Mouse (Mus musculus) midbrain, embryonic 14.5 days (tissue): ENCODE measurements around the gene Herpud1. TPM values are rescaled to one million over a fixed set of nuclear protein-coding genes. Genes with fewer than 3 reads are reported as not detected.
A peak's percentile ranks its signal among the peaks of the same experiment; 100 is the strongest.

Source experiments
- ATAC-seq: fragments of 200-750 bp; cut with Nextera tagmentation; 2 replicates; pipeline ENCODE4 v1.8.0; 2017; ENCODE audit warnings: moderate number of reproducible peaks, moderate library complexity; ENCODE audit not compliant: low FRiP score, low TSS enrichment
- DNase-seq: peaks from one replicate; pipeline ENCODE4 v3.0.0-alpha.2; 2015
- H3K27ac ChIP-seq: fragments of 300-500 bp; sonication (generic); replicated peaks from 2 replicates; pipeline ENCODE4 v1.5.1; 2014; ENCODE audit warnings: mild to moderate bottlenecking, low read depth, low read length, moderate library complexity
- H3K27me3 ChIP-seq: fragments of 300-500 bp; sonication (generic); 2 replicates; pipeline ENCODE4 v1.6.1; 2014; ENCODE audit warnings: low read length, control low read depth, mixed read lengths; ENCODE audit not compliant: control insufficient read depth, insufficient read depth
- H3K36me3 ChIP-seq: fragments of 300-500 bp; sonication (generic); 2 replicates; pipeline ENCODE4 v1.6.1; 2014; ENCODE audit warnings: low read length, control low read depth; ENCODE audit not compliant: control insufficient read depth, insufficient read depth
- H3K4me1 ChIP-seq: fragments of 300-500 bp; sonication (generic); 2 replicates; pipeline ENCODE4 v1.6.1; 2014; ENCODE audit warnings: mild to moderate bottlenecking, antibody characterized with exemption, low read length, control low read depth; ENCODE audit not compliant: control insufficient read depth, insufficient read depth
- H3K4me2 ChIP-seq: fragments of 300-500 bp; sonication (generic); 2 replicates; pipeline ENCODE4 v1.6.1; 2014; ENCODE audit warnings: mild to moderate bottlenecking, low read length, moderate library complexity
- H3K4me3 ChIP-seq: fragments of 300-500 bp; sonication (generic); replicated peaks from 2 replicates; pipeline ENCODE4 v1.5.1; 2014; ENCODE audit warnings: low read depth, low read length
- H3K9ac ChIP-seq: fragments of 300-500 bp; sonication (generic); replicated peaks from 2 replicates; pipeline ENCODE4 v1.6.1; 2014; ENCODE audit warnings: mild to moderate bottlenecking, low read length, moderate library complexity
- H3K9me3 ChIP-seq: fragments of 300-500 bp; sonication (generic); 2 replicates; pipeline ENCODE4 v1.6.1; 2016; ENCODE audit warnings: low read length, control low read depth, mixed read lengths; ENCODE audit not compliant: control insufficient read depth
- WGBS: fragments of 180-500 bp; shearing (Covaris S2); extraction: QIAGEN DNeasy Blood & Tissue Kit; methylation state at CpG from one replicate; pipeline ENCODE4 v1.1.7; 2014; 5-methylcytosine and 5-hydroxymethylcytosine counted together
- polyA plus RNA-seq: library from polyadenylated mRNA; unstranded; fragments of >200 nt; fragmentation: Nextera tagmentation; extraction: Ambion mirVana; gene quantifications from 2 replicates; pipeline ENCODE4 v1.2.1, GENCODE M21; 2014

The Herpud1 gene
- polyA plus RNA-seq, 1 experiment from 2014 or later: 72.2 TPM

DNA sequence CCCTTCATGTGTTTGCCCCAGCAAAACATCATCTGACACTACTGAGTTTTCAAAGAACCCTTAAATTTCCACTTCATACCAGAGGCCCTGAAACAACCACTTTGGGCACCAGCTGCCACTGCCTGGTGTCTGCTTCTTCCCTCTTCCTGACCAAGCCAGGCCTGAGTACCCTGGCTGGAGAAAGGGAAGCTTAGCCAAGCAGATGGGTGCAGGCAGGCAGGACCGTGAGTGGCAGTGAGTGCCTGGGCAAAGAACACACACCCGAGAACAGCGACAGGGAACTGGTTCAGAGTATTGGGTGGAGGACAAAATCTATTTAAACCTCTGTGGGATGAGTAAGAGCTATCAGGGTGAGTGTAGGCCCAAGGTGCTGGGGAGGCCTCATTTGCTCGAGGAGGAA is 42.2 kb downstream of the Herpud1 start:
- Histone ChIP-seq H3K27me3 (peaks cover under 1% of the 10 kb centered on the region; the same call in 1 of the 2 replicates), H3K9ac (no peak overlapping the region), H3K4me2 (no peak overlapping the region), H3K36me3 (no peaks in the 10 kb centered on the region), H3K27ac (no peak overlapping the region), H3K4me1 (no peaks in the 10 kb centered on the region), H3K9me3 (no peaks in the 10 kb centered on the region), H3K4me3 (no peak overlapping the region)
- no peak for DNase-seq
- WGBS: 81% methylated on average over 4 of the region's 4 CpGs
- no peak for ATAC-seq

DNA sequence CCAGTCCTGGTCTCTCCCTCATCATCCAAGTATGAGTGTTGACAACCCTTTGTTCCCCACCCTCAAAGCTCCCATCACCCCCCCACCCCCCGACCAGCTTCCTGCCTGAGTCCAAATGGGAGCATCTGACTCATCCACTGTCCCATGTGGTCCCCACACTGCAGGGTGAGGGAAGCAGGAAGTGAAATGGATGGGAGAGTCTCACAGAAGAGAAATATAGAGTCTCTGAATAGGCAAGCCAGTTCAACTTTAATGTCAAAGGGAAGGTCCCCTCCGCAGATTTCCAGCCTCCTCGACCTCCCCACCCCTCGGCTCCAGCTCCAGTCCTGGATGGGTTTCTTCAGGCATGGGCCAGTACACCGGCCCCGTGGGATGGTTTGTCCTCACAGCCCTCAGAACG is 43.1 kb downstream of the Herpud1 start:
- Histone ChIP-seq H3K9me3 (no peaks in the 10 kb centered on the region), H3K4me1 (no peaks in the 10 kb centered on the region), H3K4me2 (no peak overlapping the region), H3K27ac (no peak overlapping the region), H3K4me3 (no peak overlapping the region), H3K9ac (no peak overlapping the region), H3K36me3 (no peaks in the 10 kb centered on the region), H3K27me3 (peaks cover 7% of the 10 kb centered on the region; the same call in 1 of the 2 replicates)
- WGBS: 82% methylated on average over 7 of the region's 7 CpGs
- ATAC-seq (no peak), DNase-seq (no peak)

DNA sequence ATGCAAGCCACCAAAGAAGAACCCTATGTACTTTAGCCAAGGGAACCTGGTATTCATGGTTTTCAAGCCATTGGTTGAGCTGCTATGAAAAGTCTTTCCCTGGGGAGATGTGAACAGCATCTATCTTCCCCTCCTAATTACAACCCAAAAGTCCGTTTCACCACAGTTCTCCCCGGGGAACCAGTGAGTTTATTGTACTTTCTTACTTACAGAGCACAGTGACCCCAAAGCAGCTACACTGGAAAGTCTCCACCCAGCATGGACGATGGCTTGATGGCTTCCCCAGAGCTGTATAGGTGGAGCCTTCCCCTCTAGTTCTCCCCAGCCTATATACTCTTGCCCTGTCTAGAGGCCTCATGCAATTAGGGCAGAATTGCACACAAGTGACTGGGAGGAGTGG is 46.0 kb downstream of the Herpud1 start:
- Histone ChIP-seq H3K9ac (no peak overlapping the region), H3K4me2 (no peak overlapping the region), H3K27ac (no peak overlapping the region), H3K4me1 (no peaks in the 10 kb centered on the region), H3K9me3 (no peaks in the 10 kb centered on the region), H3K4me3 (no peak overlapping the region), H3K36me3 (no peaks in the 10 kb centered on the region), H3K27me3 (peaks cover 7% of the 10 kb centered on the region; the same call in 1 of the 2 replicates)
- 77% methylated on average over 3 of the region's 3 CpGs for WGBS
- DNase-seq (no peak), ATAC-seq (no peak)

DNA sequence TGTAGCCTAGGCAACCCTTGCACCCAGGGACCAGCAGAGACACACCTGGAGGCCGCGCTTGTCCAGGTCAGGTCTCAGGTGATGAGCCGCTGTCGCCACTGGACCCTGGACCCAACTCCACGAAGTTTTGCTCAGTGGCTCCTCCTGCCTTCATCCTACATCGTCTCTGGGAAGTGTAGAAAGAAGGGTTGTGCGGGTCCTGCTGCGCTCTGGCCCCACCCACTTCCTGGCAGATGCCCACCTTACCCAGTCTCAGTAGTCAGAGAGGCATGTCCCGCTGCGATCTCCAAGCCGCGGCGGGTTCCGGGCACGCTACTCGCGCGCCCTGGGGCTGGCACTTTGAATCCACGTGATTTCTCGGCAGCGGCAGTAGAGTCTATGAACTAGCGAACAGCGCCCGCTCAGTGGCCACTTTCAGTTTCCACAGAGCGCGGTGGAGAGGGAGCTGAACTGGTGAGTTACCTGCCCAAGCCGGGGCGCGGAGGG is 47.8 kb downstream of the Herpud1 start, which contains the start of gene Nlrc5:
Gene Nlrc5, plus strand, starts transcription at position 376 of the 486 bp plus-strand sequence.
- H3K4me3 ChIP-seq: peak within 1 kb of the TSS; percentile 34
- H3K4me1 ChIP-seq: no peaks in the 10 kb centered on the region
- H3K9ac ChIP-seq: no peak within 1 kb of the TSS; the same call in 1 of the 2 replicates
- no peaks in the 10 kb centered on the region for H3K9me3 ChIP-seq
- WGBS: 2% methylated on average over 29 of the region's 29 CpGs
- no peak within 1 kb of the TSS for H3K27ac ChIP-seq
- H3K4me2 ChIP-seq: peak within 1 kb of the TSS; percentile 68
- no peaks in the 10 kb centered on the region for H3K36me3 ChIP-seq
- ATAC-seq: no peak
- peaks cover 7% of the 10 kb centered on the region; the same call in 1 of the 2 replicates for H3K27me3 ChIP-seq
- DNase-seq: peak; percentile 76

DNA sequence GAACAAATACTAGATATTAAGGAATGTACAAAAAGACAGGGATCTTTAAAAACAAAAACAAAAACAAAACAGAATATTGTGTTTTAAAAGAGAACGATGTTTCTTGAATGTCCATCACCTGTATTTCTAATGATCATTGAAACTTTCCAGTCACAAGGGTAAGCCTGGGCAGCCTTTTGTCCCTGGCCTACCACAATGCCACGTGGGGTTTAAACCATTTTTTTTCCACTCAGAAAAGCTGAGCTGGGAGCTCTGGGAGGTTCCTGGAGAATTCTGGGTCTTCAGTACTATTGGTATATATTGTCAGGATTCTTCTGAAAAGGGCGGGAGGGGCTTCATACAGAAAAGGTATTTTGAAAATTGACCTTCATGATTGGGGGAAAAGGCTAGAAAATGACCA is 48.7 kb downstream of the Herpud1 start:
- peaks cover 7% of the 10 kb centered on the region; the same call in 1 of the 2 replicates for H3K27me3 ChIP-seq
- ATAC-seq: no peak
- no peaks in the 10 kb centered on the region for H3K9me3 ChIP-seq
- 78% methylated on average over 3 of the region's 3 CpGs for WGBS
- no peaks in the 10 kb centered on the region for H3K36me3 ChIP-seq
- H3K4me3 ChIP-seq: no peak overlapping the region
- no peaks in the 10 kb centered on the region for H3K4me1 ChIP-seq
- no peak overlapping the region for H3K4me2 ChIP-seq
- DNase-seq: no peak
- H3K27ac ChIP-seq: no peak overlapping the region
- H3K9ac ChIP-seq: no peak overlapping the region

DNA sequence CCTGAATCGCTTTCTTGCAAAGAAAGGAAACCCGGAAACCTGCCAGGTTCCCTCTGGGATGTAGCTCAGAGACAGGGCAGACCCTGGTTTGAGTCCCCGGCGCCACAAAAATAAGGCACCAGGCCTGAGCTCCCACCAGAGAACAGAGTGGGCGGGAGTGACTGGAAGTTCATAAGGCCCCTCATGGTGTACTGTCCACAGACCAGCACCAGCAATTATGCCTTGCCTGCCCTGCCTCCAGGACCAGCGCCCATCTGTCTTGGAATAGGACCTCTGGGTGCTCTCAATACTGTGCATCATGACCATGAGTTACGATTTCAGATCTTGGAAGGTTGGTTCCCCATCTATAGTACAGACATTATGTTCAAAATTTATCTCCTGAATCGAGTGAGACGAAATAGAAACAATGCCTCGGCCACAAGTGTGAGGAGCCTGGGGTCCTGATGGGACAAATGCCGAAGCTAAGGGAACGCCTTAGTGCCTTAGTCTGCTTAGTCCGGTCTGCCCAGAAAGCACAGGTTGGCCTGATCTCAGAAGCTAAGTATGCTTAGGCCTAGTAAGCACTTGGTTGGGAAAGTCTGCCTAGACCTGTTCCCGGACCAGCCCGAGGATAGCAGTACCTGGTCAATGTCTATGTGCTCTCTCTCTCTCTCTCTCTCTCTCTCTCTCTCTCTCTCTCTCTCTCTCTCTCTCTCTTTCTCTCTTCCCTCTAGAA is 49.3 kb downstream of the Herpud1 start:
- Histone ChIP-seq H3K36me3 (no peaks in the 10 kb centered on the region), H3K4me1 (no peaks in the 10 kb centered on the region), H3K27me3 (peaks cover 7% of the 10 kb centered on the region; the same call in 1 of the 2 replicates), H3K4me2 (no peak overlapping the region), H3K4me3 (no peak overlapping the region), H3K9ac (no peak overlapping the region), H3K27ac (no peak overlapping the region), H3K9me3 (no peaks in the 10 kb centered on the region)
- WGBS: 93% methylated on average over 15 of the region's 15 CpGs
- DNase-seq (no peak), ATAC-seq (no peak)

DNA sequence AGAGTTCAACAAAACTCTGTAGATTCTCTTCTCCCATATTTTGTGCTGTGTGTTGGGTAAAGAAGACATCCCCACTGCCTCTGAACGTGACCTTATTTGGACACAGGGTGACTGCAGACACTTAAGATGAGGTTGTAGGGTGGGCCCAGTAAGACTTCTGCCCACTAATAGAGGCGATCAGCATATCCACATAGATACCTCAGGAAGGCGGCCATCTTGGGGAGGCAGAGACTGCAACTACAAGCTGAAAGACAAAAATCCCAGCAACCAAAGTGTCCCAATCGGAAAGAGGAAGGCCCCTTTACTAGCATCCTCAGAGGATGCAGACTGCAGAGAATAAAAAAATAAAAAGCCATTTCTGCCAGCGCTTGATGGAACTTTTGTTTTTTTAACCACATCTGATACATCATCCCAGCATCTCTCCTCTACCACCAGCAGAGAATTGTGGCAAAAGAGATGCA is 49.9 kb downstream of the Herpud1 start:
- WGBS: 92% methylated on average over 5 of the region's 5 CpGs
- no peak overlapping the region for H3K4me2 ChIP-seq
- no peaks in the 10 kb centered on the region for H3K4me1 ChIP-seq
- H3K4me3 ChIP-seq: no peak overlapping the region
- no peaks in the 10 kb centered on the region for H3K9me3 ChIP-seq
- DNase-seq (no peak), ATAC-seq (no peak)
- H3K36me3 ChIP-seq: no peaks in the 10 kb centered on the region
- H3K27ac ChIP-seq: no peak overlapping the region
- peaks cover 7% of the 10 kb centered on the region; the same call in 1 of the 2 replicates for H3K27me3 ChIP-seq
- no peak overlapping the region for H3K9ac ChIP-seq

DNA sequence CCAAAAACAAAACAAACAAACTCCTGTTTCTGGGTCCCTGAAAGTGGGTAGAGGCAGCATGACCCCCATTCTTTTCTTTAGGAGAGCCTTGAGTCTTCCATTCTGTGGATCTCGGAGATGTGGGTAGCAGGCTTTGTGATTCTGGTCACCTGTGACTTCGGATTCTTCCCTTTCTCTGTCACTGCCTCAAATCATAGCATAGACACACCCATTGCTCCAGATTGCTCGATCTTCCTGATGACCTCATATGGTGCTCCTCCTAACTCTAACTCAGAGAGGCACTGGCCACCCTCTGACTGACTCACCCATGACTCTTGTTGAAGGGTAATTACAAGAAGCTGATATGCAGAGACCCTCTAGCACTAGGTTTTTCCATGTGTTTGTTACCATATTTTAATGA is 50.7 kb downstream of the Herpud1 start:
- H3K4me1 ChIP-seq: no peaks in the 10 kb centered on the region
- H3K27ac ChIP-seq: no peak overlapping the region
- no peak overlapping the region for H3K4me3 ChIP-seq
- DNase-seq (no peak), ATAC-seq (no peak)
- no peaks in the 10 kb centered on the region for H3K36me3 ChIP-seq
- 86% methylated on average over 3 of the region's 3 CpGs for WGBS
- H3K9ac ChIP-seq: no peak overlapping the region
- H3K27me3 ChIP-seq: peaks cover 7% of the 10 kb centered on the region; the same call in 1 of the 2 replicates
- no peak overlapping the region for H3K4me2 ChIP-seq
- H3K9me3 ChIP-seq: no peaks in the 10 kb centered on the region

DNA sequence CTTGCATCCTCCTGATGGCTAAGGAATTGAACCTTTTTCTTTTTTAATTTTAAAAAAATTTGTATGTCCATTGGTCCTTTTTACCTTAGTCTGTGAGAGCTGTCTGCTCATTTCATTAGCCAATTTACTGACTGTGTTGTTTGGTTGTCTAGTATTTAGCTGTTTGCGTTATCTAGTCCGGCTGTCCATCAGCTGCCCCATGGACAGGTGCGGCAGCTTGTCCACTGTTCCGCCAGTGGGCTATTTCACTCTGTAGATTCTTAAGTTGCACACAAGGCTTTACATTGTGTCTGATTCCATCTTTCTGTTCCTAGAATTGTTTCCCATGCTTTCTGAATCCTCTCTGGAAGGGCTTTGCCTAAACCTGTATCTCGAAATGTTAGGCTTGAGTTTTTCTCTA is 52.4 kb downstream of the Herpud1 start:
- Histone ChIP-seq H3K4me2 (no peak overlapping the region), H3K27ac (no peak overlapping the region), H3K9ac (no peak overlapping the region), H3K4me3 (no peak overlapping the region), H3K9me3 (no peaks in the 10 kb centered on the region), H3K27me3 (peaks cover 5% of the 10 kb centered on the region; the same call in 1 of the 2 replicates), H3K4me1 (no peaks in the 10 kb centered on the region), H3K36me3 (no peaks in the 10 kb centered on the region)
- DNase-seq: no peak
- WGBS: 91% methylated on average over 5 of the region's 5 CpGs
- no peak for ATAC-seq
